Mouse (Mus musculus): ENCODE results near the gene Zdhhc25.

- TF ChIP-seq CTCF (IDR thresholded peaks at IDR 0.05; ENCODE audit: insufficient read depth, low read depth, low read length): peak; percentile 89
- no peak for TF ChIP-seq POLR2A (IDR thresholded peaks at IDR 0.05; ENCODE audit: insufficient read depth, low read depth, low read length)
Observed at GRCm38 (mm10) chr15:88651019-88651418, 50.9 kb downstream of the Zdhhc25 start.

Measured in olfactory bulb, adult 2 months (tissue).